Mouse (Mus musculus): ENCODE measurements at regions not wholly inside any gene's neighbourhood (a gene's known extent, or its start where the extent isn't known, plus 50 kb on each side); places are given as distances from the start of the nearest gene placed in this dataset.
"Not testable (repeated sequence)": the region's sequence is repeated elsewhere in the genome, so short reads cannot be mapped to it uniquely, and the experiment has no call there.

GRCm38 (mm10) chr10:34667203-34667602, 184.0 kb downstream of the Frk start:
- DNase-seq (ENCODE audit: low read depth, low spot score): no peak

GRCm38 (mm10) chr10:34667735-34668439, 184.7 kb downstream of the Frk start:
- DNase-seq (ENCODE audit: low read depth, low spot score): no peak

GRCm38 (mm10) chr10:34671791-34672190, 188.6 kb downstream of the Frk start:
- DNase-seq (ENCODE audit: low read depth, low spot score): no peak

GRCm38 (mm10) chr10:34699414-34699813, 216.2 kb downstream of the Frk start:
- DNase-seq (ENCODE audit: low read depth, low spot score): not testable (repeated sequence)

- no peak for DNase-seq (ENCODE audit: low read depth, low spot score)
Measured at GRCm38 (mm10) chr10:34701956-34702355, 218.8 kb downstream of the Frk start.

- no peak for DNase-seq (ENCODE audit: low read depth, low spot score)
Measured at GRCm38 (mm10) chr10:34705416-34705815, 222.2 kb downstream of the Frk start.

GRCm38 (mm10) chr10:34731249-34731648, 248.1 kb downstream of the Frk start:
- no peak for DNase-seq (ENCODE audit: low read depth, low spot score)

GRCm38 (mm10) chr10:34762426-34762825, 279.2 kb downstream of the Frk start:
- no peak for DNase-seq (ENCODE audit: low read depth, low spot score)

GRCm38 (mm10) chr10:34792099-34792498, 308.9 kb downstream of the Frk start:
- no peak for DNase-seq (ENCODE audit: low read depth, low spot score)

- DNase-seq (ENCODE audit: low read depth, low spot score): no peak
Measured at GRCm38 (mm10) chr10:34811131-34811530, 327.9 kb downstream of the Frk start.

- DNase-seq (ENCODE audit: low read depth, low spot score): no peak
Measured at GRCm38 (mm10) chr10:34824121-34824520, 340.9 kb downstream of the Frk start.

- no peak for DNase-seq (ENCODE audit: low read depth, low spot score)
Measured at GRCm38 (mm10) chr10:34842015-34842504, 358.9 kb downstream of the Frk start.

GRCm38 (mm10) chr10:34856494-34857146, 373.4 kb downstream of the Frk start:
- DNase-seq (ENCODE audit: low read depth, low spot score): no peak

- DNase-seq (ENCODE audit: low read depth, low spot score): no peak
Measured at GRCm38 (mm10) chr10:34862693-34863092, 379.5 kb downstream of the Frk start.

- peak; percentile 40 for DNase-seq (ENCODE audit: low read depth, low spot score)
Measured at GRCm38 (mm10) chr10:34871888-34872287, 388.7 kb downstream of the Frk start.

- DNase-seq (ENCODE audit: low read depth, low spot score): no peak
Measured at GRCm38 (mm10) chr10:34878511-34878910, 395.3 kb downstream of the Frk start.

GRCm38 (mm10) chr10:34887601-34888000, 404.4 kb downstream of the Frk start:
- no peak for DNase-seq (ENCODE audit: low read depth, low spot score)

GRCm38 (mm10) chr10:34904274-34904673, 421.1 kb downstream of the Frk start:
- DNase-seq (ENCODE audit: low read depth, low spot score): no peak

GRCm38 (mm10) chr10:34904692-34905091, 421.5 kb downstream of the Frk start:
- DNase-seq (ENCODE audit: low read depth, low spot score): no peak

GRCm38 (mm10) chr10:34912153-34912723, 429.0 kb downstream of the Frk start:
- no peak for DNase-seq (ENCODE audit: low read depth, low spot score)
